Mouse (Mus musculus) kidney, embryonic 16.5 days (tissue): Measurements from ENCODE around the gene Hat1. TPM values are rescaled to one million over a fixed set of nuclear protein-coding genes. Genes with fewer than 3 reads are reported as not detected.

Experiments
- ATAC-seq: fragments of 200-750 bp; cut with Nextera tagmentation; 2 replicates; pipeline ENCODE4 v1.8.0; 2017; ENCODE audit warnings: moderate TSS enrichment; ENCODE audit not compliant: low FRiP score, low TSS enrichment
- H3K27ac ChIP-seq: fragments of 300-500 bp; sonication (generic); 2 replicates; pipeline ENCODE4 v1.5.1; 2014; ENCODE audit warnings: low read length
- H3K27me3 ChIP-seq: fragments of 300-500 bp; sonication (generic); 2 replicates; pipeline ENCODE4 v1.6.1; 2014; ENCODE audit warnings: low read length, control low read depth, mixed read lengths; ENCODE audit not compliant: insufficient read depth
- H3K36me3 ChIP-seq: fragments of 300-500 bp; sonication (generic); 2 replicates; pipeline ENCODE4 v1.6.1; 2014; ENCODE audit warnings: low read length, control low read depth, mixed read lengths; ENCODE audit not compliant: insufficient read depth
- H3K4me1 ChIP-seq: fragments of 300-500 bp; sonication (generic); 2 replicates; pipeline ENCODE4 v1.6.1; 2014; ENCODE audit warnings: low read length, control low read depth, mixed read lengths; ENCODE audit not compliant: insufficient read depth
- H3K4me2 ChIP-seq: fragments of 300-500 bp; sonication (generic); replicated peaks from 2 replicates; pipeline ENCODE4 v1.6.1; 2014; ENCODE audit warnings: low read depth, low read length
- H3K4me3 ChIP-seq: fragments of 300-500 bp; sonication (generic); 2 replicates; pipeline ENCODE4 v1.5.1; 2014; ENCODE audit warnings: mild to moderate bottlenecking, low read length
- H3K9ac ChIP-seq: fragments of 300-500 bp; sonication (generic); replicated peaks from 2 replicates; pipeline ENCODE4 v1.6.1; 2014; ENCODE audit warnings: low read length
- H3K9me3 ChIP-seq: fragments of 300-500 bp; sonication (generic); 2 replicates; pipeline ENCODE4 v1.6.1; 2016; ENCODE audit warnings: low read length, control low read depth
- WGBS: fragments of 180-500 bp; shearing (Covaris S2); extraction: QIAGEN DNeasy Blood & Tissue Kit; methylation state at CpG from one replicate; pipeline ENCODE4 v1.1.7; 2014; 5-methylcytosine and 5-hydroxymethylcytosine counted together
- polyA plus RNA-seq: library from polyadenylated mRNA; unstranded; fragments of >200 nt; fragmentation: Nextera tagmentation; extraction: Ambion mirVana; gene quantifications from 2 replicates; pipeline ENCODE4 v1.2.1, GENCODE M21; 2015

The Hat1 gene
- polyA plus RNA-seq, 1 experiment from 2014 or later, result 129 TPM

GRCm38 (mm10) chr2:71420895-71421425 is 32.2 kb downstream of the Hat1 start:
- no peak overlapping the region for H3K4me3 ChIP-seq
- no peak overlapping the region for H3K27ac ChIP-seq
- H3K4me2 ChIP-seq, result no peak overlapping the region
- H3K36me3 ChIP-seq, result peaks cover 38% of the 10 kb centered on the region
- H3K9ac ChIP-seq, result no peak overlapping the region
- WGBS, result 93% methylated on average over 9 of the region's 9 CpGs
- no peaks in the 10 kb centered on the region for H3K27me3 ChIP-seq
- H3K9me3 ChIP-seq, result no peaks in the 10 kb centered on the region
- H3K4me1 ChIP-seq, result no peaks in the 10 kb centered on the region
- ATAC-seq, result no peak

- Histone ChIP-seq H3K9me3 (no peaks in the 10 kb centered on the region), H3K4me1 (no peaks in the 10 kb centered on the region), H3K27me3 (no peaks in the 10 kb centered on the region), H3K4me2 (no peak overlapping the region), H3K9ac (no peak overlapping the region), H3K4me3 (no peak overlapping the region), H3K36me3 (peaks cover 49% of the 10 kb centered on the region), H3K27ac (no peak overlapping the region)
- WGBS, result 74% methylated on average over 4 of the region's 4 CpGs
- no peak for ATAC-seq
These were observed 35.8 kb downstream of the Hat1 start for GRCm38 (mm10) chr2:71424545-71424944.

- Histone ChIP-seq H3K4me3 (no peak overlapping the region), H3K36me3 (peaks cover 27% of the 10 kb centered on the region)
- ATAC-seq, result no peak
These were observed 46.7 kb downstream of the Hat1 start for GRCm38 (mm10) chr2:71435440-71435839.

GRCm38 (mm10) chr2:71443376-71443775 is 54.6 kb downstream of the Hat1 start:
- no peaks in the 10 kb centered on the region for H3K4me1 ChIP-seq
- 41% methylated on average over 2 of the region's 2 CpGs for WGBS
- no peak overlapping the region for H3K27ac ChIP-seq
- H3K36me3 ChIP-seq, result peaks cover 15% of the 10 kb centered on the region
- H3K27me3 ChIP-seq, result peaks cover 7% of the 10 kb centered on the region; the same call in 1 of the 2 replicates
- ATAC-seq, result no peak
- H3K9ac ChIP-seq, result no peak overlapping the region
- no peak overlapping the region for H3K4me3 ChIP-seq
- no peaks in the 10 kb centered on the region for H3K9me3 ChIP-seq
- H3K4me2 ChIP-seq, result no peak overlapping the region

More at GRCm38 (mm10) chr2:71435440-71435839, 46.7 kb downstream of the Hat1 start:
- no peak overlapping the region for H3K9ac ChIP-seq
- no peak overlapping the region for H3K4me2 ChIP-seq
- 100% methylated on average over 3 of the region's 4 CpGs for WGBS
- no peaks in the 10 kb centered on the region for H3K4me1 ChIP-seq
- no peak overlapping the region for H3K27ac ChIP-seq
- H3K27me3 ChIP-seq, result no peaks in the 10 kb centered on the region
- H3K9me3 ChIP-seq, result no peaks in the 10 kb centered on the region

GRCm38 (mm10) chr2:71445536-71446196 is 56.9 kb downstream of the Hat1 start:
- no peak overlapping the region for H3K9ac ChIP-seq
- 70% methylated on average over 17 of the region's 17 CpGs for WGBS
- H3K36me3 ChIP-seq, result peaks cover 6% of the 10 kb centered on the region; the same call in 1 of the 2 replicates
- ATAC-seq, result no peak
- no peak overlapping the region for H3K4me3 ChIP-seq
- H3K27me3 ChIP-seq, result peaks cover 10% of the 10 kb centered on the region
- no peaks in the 10 kb centered on the region for H3K4me1 ChIP-seq
- no peaks in the 10 kb centered on the region for H3K9me3 ChIP-seq
- H3K4me2 ChIP-seq, result no peak overlapping the region
- H3K27ac ChIP-seq, result no peak overlapping the region

- H3K9me3 ChIP-seq, result no peaks in the 10 kb centered on the region
- H3K36me3 ChIP-seq, result no peaks in the 10 kb centered on the region
- H3K27ac ChIP-seq, result no peak overlapping the region
- no peak overlapping the region for H3K4me2 ChIP-seq
- H3K4me3 ChIP-seq, result no peak overlapping the region
- no peak overlapping the region for H3K9ac ChIP-seq
- H3K4me1 ChIP-seq, result no peaks in the 10 kb centered on the region
- no peak for ATAC-seq
- peaks cover 10% of the 10 kb centered on the region for H3K27me3 ChIP-seq
- WGBS, result 13% methylated on average over 2 of the region's 2 CpGs
These were observed 60.8 kb downstream of the Hat1 start for GRCm38 (mm10) chr2:71449604-71450003.

GRCm38 (mm10) chr2:71451761-71452160 is 63.0 kb downstream of the Hat1 start:
- H3K4me1 ChIP-seq, result no peaks in the 10 kb centered on the region
- H3K36me3 ChIP-seq, result no peaks in the 10 kb centered on the region
- H3K9ac ChIP-seq, result no peak overlapping the region
- no peak overlapping the region for H3K4me2 ChIP-seq
- no peak overlapping the region for H3K27ac ChIP-seq
- H3K27me3 ChIP-seq, result peaks cover 3% of the 10 kb centered on the region; the same call in 1 of the 2 replicates
- no peaks in the 10 kb centered on the region for H3K9me3 ChIP-seq
- ATAC-seq, result no peak
- WGBS, result 79% methylated on average over 5 of the region's 5 CpGs
- H3K4me3 ChIP-seq, result no peak overlapping the region

GRCm38 (mm10) chr2:71453161-71453916 is 64.6 kb downstream of the Hat1 start, which contains the start of gene Metap1d:
Gene Metap1d (plus strand): TSS chr2:71453276.
- peak within 1 kb of the TSS; percentile 75 for H3K4me2 ChIP-seq
- peak within 1 kb of the TSS; percentile 72 for H3K9ac ChIP-seq
- no peaks in the 10 kb centered on the region for H3K36me3 ChIP-seq
- H3K27ac ChIP-seq, result peak within 1 kb of the TSS; percentile 46; the same call in 1 of the 2 replicates
- peaks cover 3% of the 10 kb centered on the region; the same call in 1 of the 2 replicates for H3K27me3 ChIP-seq
- WGBS, result under 1% methylated on average over 61 of the region's 61 CpGs
- no peaks in the 10 kb centered on the region for H3K9me3 ChIP-seq
- peak; percentile 97 for ATAC-seq
- H3K4me3 ChIP-seq, result peak within 1 kb of the TSS; percentile 84
- H3K4me1 ChIP-seq, result no peaks in the 10 kb centered on the region

GRCm38 (mm10) chr2:71453917-71454260 is 65.1 kb downstream of the Hat1 start:
- H3K4me3 ChIP-seq, result peak overlapping the region; percentile 84
- ATAC-seq, result no peak
- H3K9ac ChIP-seq, result peak overlapping the region; percentile 72
- H3K36me3 ChIP-seq, result no peaks in the 10 kb centered on the region
- no peaks in the 10 kb centered on the region for H3K9me3 ChIP-seq
- WGBS, result 35% methylated on average over 4 of the region's 4 CpGs
- H3K27ac ChIP-seq, result no peak overlapping the region
- H3K27me3 ChIP-seq, result no peaks in the 10 kb centered on the region
- H3K4me2 ChIP-seq, result peak overlapping the region; percentile 75
- H3K4me1 ChIP-seq, result no peaks in the 10 kb centered on the region

GRCm38 (mm10) chr2:71458624-71459023 is 69.9 kb downstream of the Hat1 start:
- Histone ChIP-seq H3K4me1 (no peaks in the 10 kb centered on the region), H3K4me3 (no peak overlapping the region), H3K27ac (no peak overlapping the region), H3K9me3 (no peaks in the 10 kb centered on the region), H3K4me2 (no peak overlapping the region), H3K36me3 (no peaks in the 10 kb centered on the region), H3K27me3 (no peaks in the 10 kb centered on the region), H3K9ac (no peak overlapping the region)
- no peak for ATAC-seq
- WGBS, result 78% methylated on average over 13 of the region's 13 CpGs
